Mouse (Mus musculus) heart, adult 2 months (tissue): Measurements from ENCODE around the gene Tacr2.

ENCODE experiments used
- CTCF ChIP-seq: fragments of 200-600 bp; IDR thresholded peaks from 2 replicates; pipeline ENCODE4 v1.8.1; 2022; ENCODE audit warnings: antibody characterized with exemption, mild to moderate bottlenecking, moderate library complexity
- POLR2A ChIP-seq: fragments of 200-500 bp; IDR thresholded peaks from 2 replicates; pipeline ENCODE4 v1.6.1; 2011; ENCODE audit warnings: mild to moderate bottlenecking, low read depth, low read length, control low read depth; ENCODE audit not compliant: insufficient read depth

DNA sequence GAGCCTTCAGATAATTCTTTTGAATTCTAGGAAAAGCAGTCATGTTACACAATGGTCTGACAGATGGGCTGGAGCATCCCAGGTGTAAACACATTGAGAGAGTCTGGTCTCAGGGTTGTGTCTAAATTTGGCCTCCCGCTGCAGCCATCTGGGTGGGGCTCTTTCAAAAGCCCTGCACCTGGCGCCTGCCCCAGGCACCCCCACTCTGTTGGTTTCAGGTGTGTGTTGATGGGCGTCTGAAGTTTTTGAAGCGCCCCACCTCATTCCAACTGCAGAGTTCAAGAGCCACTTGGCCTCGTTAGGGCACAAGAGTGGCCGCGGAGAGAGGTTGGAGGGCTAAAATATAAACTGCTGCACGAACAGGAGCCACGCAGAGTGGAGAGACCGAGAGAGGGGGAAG is 9.9 kb upstream of the Tacr2 start:
- TF ChIP-seq CTCF, result no peak
- TF ChIP-seq POLR2A, result no peak
